Mouse (Mus musculus): ENCODE measurements around the gene Rdx. TPM values are rescaled to one million over a fixed set of nuclear protein-coding genes. Genes with fewer than 3 reads are reported as not detected.
A peak's percentile ranks its signal among the peaks of the same experiment; 100 is the strongest.

Rdx gene
- polyA plus RNA-seq, 1 experiment: 17.9 TPM

- no peaks in the 10 kb centered on the region for H3K27me3 ChIP-seq (ENCODE audit: control insufficient read depth, insufficient read depth, low read length)
- H3K4me1 ChIP-seq (ENCODE audit: control insufficient read depth, insufficient read depth, low read length): no peaks in the 10 kb centered on the region
- no peaks in the 10 kb centered on the region for H3K36me3 ChIP-seq (ENCODE audit: control insufficient read depth, insufficient read depth, low read length)
- H3K4me3 ChIP-seq (ENCODE audit: control insufficient read depth, low read depth, low read length): no peak overlapping the region
- no peak overlapping the region for H3K27ac ChIP-seq (ENCODE audit: control insufficient read depth, insufficient read depth, low read depth, low read length)
- TF ChIP-seq POLR2A (IDR thresholded peaks at IDR 0.05; ENCODE audit: control insufficient read depth, low read depth, low read length) (no peak), CTCF (IDR thresholded peaks at IDR 0.05; ENCODE audit: control insufficient read depth, insufficient read depth, insufficient replicate concordance, low read depth, low read length) (no peak)
Observed at GRCm38 (mm10) chr9:52017091-52017490, 29.9 kb upstream of the Rdx start.

DNA sequence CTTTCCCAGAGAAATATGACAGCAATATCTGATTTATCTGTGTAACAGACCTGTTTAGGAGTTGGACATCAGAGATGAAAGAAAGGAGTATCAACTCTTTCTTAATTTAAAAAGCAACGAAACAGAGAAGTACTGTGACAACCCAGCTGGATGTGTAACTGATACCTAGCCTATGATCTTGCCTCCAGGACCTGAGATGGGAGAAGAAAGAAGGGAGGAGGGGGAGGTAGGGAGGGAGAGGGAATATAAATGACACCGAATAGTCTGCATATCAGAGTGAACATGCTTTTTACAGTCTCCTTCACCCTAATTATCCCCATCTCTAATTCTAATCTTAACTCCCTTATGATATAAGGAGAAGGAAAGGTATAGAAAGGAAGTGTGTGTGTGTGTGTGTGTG lies 29.1 kb upstream of the Rdx start:
- H3K4me3 ChIP-seq (ENCODE audit: control insufficient read depth, low read depth, low read length): no peak overlapping the region
- no peak for TF ChIP-seq CTCF (IDR thresholded peaks at IDR 0.05; ENCODE audit: control insufficient read depth, insufficient read depth, insufficient replicate concordance, low read depth, low read length)
- no peak for TF ChIP-seq POLR2A (IDR thresholded peaks at IDR 0.05; ENCODE audit: control insufficient read depth, low read depth, low read length)
- no peak overlapping the region for H3K27ac ChIP-seq (ENCODE audit: control insufficient read depth, insufficient read depth, low read depth, low read length)
- no peaks in the 10 kb centered on the region for H3K4me1 ChIP-seq (ENCODE audit: control insufficient read depth, insufficient read depth, low read length)
- no peaks in the 10 kb centered on the region for H3K36me3 ChIP-seq (ENCODE audit: control insufficient read depth, insufficient read depth, low read length)
- H3K27me3 ChIP-seq (ENCODE audit: control insufficient read depth, insufficient read depth, low read length): no peaks in the 10 kb centered on the region

DNA sequence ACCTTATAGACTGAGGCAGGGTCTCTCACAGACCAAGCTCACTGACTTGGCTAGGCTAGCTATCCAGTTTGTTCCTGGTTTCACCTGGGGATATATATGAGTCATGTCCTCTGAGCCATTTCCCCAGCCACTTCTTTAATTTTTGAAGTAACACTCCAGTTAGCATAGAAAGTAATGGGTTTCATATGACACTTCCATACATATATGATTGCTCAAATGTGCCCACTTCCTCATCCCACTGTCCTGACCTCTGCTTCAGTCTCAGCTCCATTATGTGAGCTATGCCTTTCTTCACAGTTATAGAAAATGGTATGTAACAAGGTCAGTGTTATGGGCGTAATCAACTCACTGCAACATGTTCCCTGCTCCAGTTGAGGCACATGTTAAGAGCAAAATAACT lies 28.5 kb upstream of the Rdx start:
- Histone ChIP-seq H3K27me3 (ENCODE audit: control insufficient read depth, insufficient read depth, low read length) (no peaks in the 10 kb centered on the region), H3K36me3 (ENCODE audit: control insufficient read depth, insufficient read depth, low read length) (no peaks in the 10 kb centered on the region), H3K27ac (ENCODE audit: control insufficient read depth, insufficient read depth, low read depth, low read length) (no peak overlapping the region), H3K4me3 (ENCODE audit: control insufficient read depth, low read depth, low read length) (no peak overlapping the region), H3K4me1 (ENCODE audit: control insufficient read depth, insufficient read depth, low read length) (no peaks in the 10 kb centered on the region)
- TF ChIP-seq POLR2A (IDR thresholded peaks at IDR 0.05; ENCODE audit: control insufficient read depth, low read depth, low read length) (no peak), CTCF (IDR thresholded peaks at IDR 0.05; ENCODE audit: control insufficient read depth, insufficient read depth, insufficient replicate concordance, low read depth, low read length) (no peak)

- H3K4me3 ChIP-seq (ENCODE audit: control insufficient read depth, low read depth, low read length): no peak overlapping the region
- no peaks in the 10 kb centered on the region for H3K4me1 ChIP-seq (ENCODE audit: control insufficient read depth, insufficient read depth, low read length)
- no peak for TF ChIP-seq CTCF (IDR thresholded peaks at IDR 0.05; ENCODE audit: control insufficient read depth, insufficient read depth, insufficient replicate concordance, low read depth, low read length)
- TF ChIP-seq POLR2A (IDR thresholded peaks at IDR 0.05; ENCODE audit: control insufficient read depth, low read depth, low read length): no peak
- H3K36me3 ChIP-seq (ENCODE audit: control insufficient read depth, insufficient read depth, low read length): no peaks in the 10 kb centered on the region
- no peaks in the 10 kb centered on the region for H3K27me3 ChIP-seq (ENCODE audit: control insufficient read depth, insufficient read depth, low read length)
- H3K27ac ChIP-seq (ENCODE audit: control insufficient read depth, insufficient read depth, low read depth, low read length): peak overlapping the region; percentile 7; the same call in 1 of the 2 replicates
Observed at GRCm38 (mm10) chr9:52027257-52028020, 19.5 kb upstream of the Rdx start.

- H3K27me3 ChIP-seq (ENCODE audit: control insufficient read depth, insufficient read depth, low read length): no peaks in the 10 kb centered on the region
- H3K36me3 ChIP-seq (ENCODE audit: control insufficient read depth, insufficient read depth, low read length): no peaks in the 10 kb centered on the region
- TF ChIP-seq CTCF (IDR thresholded peaks at IDR 0.05; ENCODE audit: control insufficient read depth, insufficient read depth, insufficient replicate concordance, low read depth, low read length) (no peak), POLR2A (IDR thresholded peaks at IDR 0.05; ENCODE audit: control insufficient read depth, low read depth, low read length) (no peak)
- no peaks in the 10 kb centered on the region for H3K4me1 ChIP-seq (ENCODE audit: control insufficient read depth, insufficient read depth, low read length)
- no peak overlapping the region for H3K4me3 ChIP-seq (ENCODE audit: control insufficient read depth, low read depth, low read length)
- H3K27ac ChIP-seq (ENCODE audit: control insufficient read depth, insufficient read depth, low read depth, low read length): no peak overlapping the region
Observed at GRCm38 (mm10) chr9:52028521-52029405, 18.2 kb upstream of the Rdx start.

DNA sequence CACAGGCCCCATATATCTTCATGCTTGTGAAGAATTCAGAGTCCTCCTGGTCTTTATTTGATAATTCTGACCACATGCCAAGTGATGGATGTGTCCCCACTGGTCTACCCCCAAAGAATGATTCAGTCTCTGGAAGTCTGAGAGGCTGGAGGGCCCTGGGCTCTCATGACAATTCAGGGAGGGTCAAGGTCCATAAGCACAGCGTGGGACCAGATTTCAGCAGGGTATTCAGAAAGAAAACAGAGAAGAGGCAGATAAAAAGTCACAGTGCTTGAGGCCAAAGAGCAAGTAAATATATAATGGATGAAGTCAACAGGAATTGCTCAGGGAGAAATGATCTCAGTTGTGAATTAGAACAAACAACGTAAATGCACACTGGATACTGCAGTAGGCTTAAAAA lies 15.5 kb upstream of the Rdx start:
- Histone ChIP-seq H3K27me3 (ENCODE audit: control insufficient read depth, insufficient read depth, low read length) (no peaks in the 10 kb centered on the region), H3K4me1 (ENCODE audit: control insufficient read depth, insufficient read depth, low read length) (no peaks in the 10 kb centered on the region), H3K4me3 (ENCODE audit: control insufficient read depth, low read depth, low read length) (no peak overlapping the region), H3K27ac (ENCODE audit: control insufficient read depth, insufficient read depth, low read depth, low read length) (no peak overlapping the region), H3K36me3 (ENCODE audit: control insufficient read depth, insufficient read depth, low read length) (no peaks in the 10 kb centered on the region)
- no peak for TF ChIP-seq CTCF (IDR thresholded peaks at IDR 0.05; ENCODE audit: control insufficient read depth, insufficient read depth, insufficient replicate concordance, low read depth, low read length)
- TF ChIP-seq POLR2A (IDR thresholded peaks at IDR 0.05; ENCODE audit: control insufficient read depth, low read depth, low read length): no peak

- no peaks in the 10 kb centered on the region for H3K4me1 ChIP-seq (ENCODE audit: control insufficient read depth, insufficient read depth, low read length)
- H3K27me3 ChIP-seq (ENCODE audit: control insufficient read depth, insufficient read depth, low read length): no peaks in the 10 kb centered on the region
- no peak overlapping the region for H3K4me3 ChIP-seq (ENCODE audit: control insufficient read depth, low read depth, low read length)
- H3K36me3 ChIP-seq (ENCODE audit: control insufficient read depth, insufficient read depth, low read length): no peaks in the 10 kb centered on the region
- TF ChIP-seq CTCF (IDR thresholded peaks at IDR 0.05; ENCODE audit: control insufficient read depth, insufficient read depth, insufficient replicate concordance, low read depth, low read length): no peak
- TF ChIP-seq POLR2A (IDR thresholded peaks at IDR 0.05; ENCODE audit: control insufficient read depth, low read depth, low read length): no peak
- no peak overlapping the region for H3K27ac ChIP-seq (ENCODE audit: control insufficient read depth, insufficient read depth, low read depth, low read length)
Observed at GRCm38 (mm10) chr9:52037493-52037892, 9.5 kb upstream of the Rdx start.
